Mouse (Mus musculus) midbrain, embryonic 12.5 days (tissue): Measurements from ENCODE around the gene Tet3. TPM values are rescaled to one million over a fixed set of nuclear protein-coding genes. Genes with fewer than 3 reads are reported as not detected.
A peak's percentile ranks its signal among the peaks of the same experiment; 100 is the strongest.

Source experiments
- ATAC-seq: fragments of 200-750 bp; cut with Nextera tagmentation; 2 replicates; pipeline ENCODE4 v1.8.0; 2017; ENCODE audit warnings: low read depth, moderate TSS enrichment, moderate library complexity; ENCODE audit not compliant: low FRiP score
- H3K27ac ChIP-seq: fragments of 300-500 bp; sonication (generic); replicated peaks from 2 replicates; pipeline ENCODE4 v1.5.1; 2016; ENCODE audit warnings: mild to moderate bottlenecking
- H3K27me3 ChIP-seq: fragments of 300-500 bp; sonication (generic); 2 replicates; pipeline ENCODE4 v1.6.1; 2016; ENCODE audit warnings: mild to moderate bottlenecking
- H3K36me3 ChIP-seq: fragments of 300-500 bp; sonication (generic); 2 replicates; pipeline ENCODE4 v1.6.1; 2016
- H3K4me1 ChIP-seq: fragments of 300-500 bp; sonication (generic); 2 replicates; pipeline ENCODE4 v1.6.1; 2016
- H3K4me2 ChIP-seq: fragments of 300-500 bp; sonication (generic); replicated peaks from 2 replicates; pipeline ENCODE4 v1.6.1; 2016; ENCODE audit warnings: mild to moderate bottlenecking, moderate library complexity
- H3K4me3 ChIP-seq: fragments of 300-500 bp; sonication (generic); 2 replicates; pipeline ENCODE4 v1.5.1; 2016; ENCODE audit warnings: mild to moderate bottlenecking
- H3K9ac ChIP-seq: fragments of 300-500 bp; sonication (generic); replicated peaks from 2 replicates; pipeline ENCODE4 v1.6.1; 2016; ENCODE audit warnings: mild to moderate bottlenecking, moderate library complexity
- H3K9me3 ChIP-seq: fragments of 300-500 bp; sonication (generic); 2 replicates; pipeline ENCODE4 v1.6.1; 2016; ENCODE audit warnings: mild to moderate bottlenecking
- WGBS: fragments of 180-500 bp; shearing (Covaris S2); methylation state at CpG from one replicate; pipeline ENCODE4 v1.1.7; 2016; 5-methylcytosine and 5-hydroxymethylcytosine counted together
- polyA plus RNA-seq: library from polyadenylated mRNA; unstranded; fragments of >200 nt; fragmentation: Nextera tagmentation; extraction: Ambion mirVana; gene quantifications from 2 replicates; pipeline ENCODE4 v1.2.1, GENCODE M21; 2016

The Tet3 gene
- polyA plus RNA-seq, 1 experiment from 2014 or later = 65.0 TPM

DNA sequence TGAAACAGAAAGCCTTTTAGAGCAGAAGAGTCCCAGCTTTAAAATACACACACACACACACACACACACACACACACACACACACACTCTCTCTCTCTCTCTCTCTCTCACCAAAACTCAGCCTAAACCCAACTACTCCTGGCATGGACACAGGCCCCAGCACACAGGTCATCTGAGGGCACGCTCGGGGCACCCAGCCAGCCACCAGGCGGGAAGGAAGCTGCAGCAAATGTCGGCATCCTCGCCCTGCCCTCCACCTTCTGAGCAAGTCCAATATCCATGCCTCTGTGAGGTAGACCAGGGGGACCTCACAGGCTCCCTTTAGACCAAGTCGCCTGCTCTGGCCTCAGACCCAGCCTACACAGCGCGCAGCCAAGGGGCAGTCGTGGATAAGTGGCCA, 14.4 kb upstream of the Tet3 start:
- H3K4me1 ChIP-seq = no peaks in the 10 kb centered on the region
- H3K9ac ChIP-seq = no peak overlapping the region
- no peak overlapping the region for H3K4me2 ChIP-seq
- H3K4me3 ChIP-seq = no peak overlapping the region
- H3K27ac ChIP-seq = no peak overlapping the region
- no peaks in the 10 kb centered on the region for H3K27me3 ChIP-seq
- WGBS = 84% methylated on average over 9 of the region's 9 CpGs
- H3K9me3 ChIP-seq = no peaks in the 10 kb centered on the region
- H3K36me3 ChIP-seq = no peaks in the 10 kb centered on the region
- no peak for ATAC-seq

DNA sequence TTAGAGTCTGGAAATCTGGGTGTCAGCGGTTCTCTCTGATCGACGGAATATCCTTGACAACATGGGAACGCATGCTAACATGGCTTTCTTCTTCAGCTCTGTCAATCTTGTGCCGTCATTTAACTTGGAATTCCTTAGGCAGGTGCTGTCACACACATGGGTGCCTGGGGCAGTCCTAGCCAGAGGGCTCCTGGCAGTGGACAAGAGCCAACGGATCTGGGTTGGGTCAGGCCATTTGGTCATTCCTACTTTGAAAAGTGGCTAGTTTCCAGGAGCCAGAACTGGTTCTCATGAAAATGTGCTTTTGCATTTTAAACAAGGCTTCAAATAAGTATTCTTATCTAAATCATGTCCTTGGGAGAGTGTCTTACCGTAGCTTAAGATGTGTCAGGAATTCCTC, 12.9 kb upstream of the Tet3 start:
- 92% methylated on average over 7 of the region's 7 CpGs for WGBS
- Histone ChIP-seq H3K27me3 (no peaks in the 10 kb centered on the region), H3K4me3 (no peak overlapping the region), H3K4me2 (no peak overlapping the region), H3K36me3 (no peaks in the 10 kb centered on the region), H3K4me1 (no peaks in the 10 kb centered on the region), H3K9ac (no peak overlapping the region), H3K9me3 (no peaks in the 10 kb centered on the region), H3K27ac (no peak overlapping the region)
- no peak for ATAC-seq

DNA sequence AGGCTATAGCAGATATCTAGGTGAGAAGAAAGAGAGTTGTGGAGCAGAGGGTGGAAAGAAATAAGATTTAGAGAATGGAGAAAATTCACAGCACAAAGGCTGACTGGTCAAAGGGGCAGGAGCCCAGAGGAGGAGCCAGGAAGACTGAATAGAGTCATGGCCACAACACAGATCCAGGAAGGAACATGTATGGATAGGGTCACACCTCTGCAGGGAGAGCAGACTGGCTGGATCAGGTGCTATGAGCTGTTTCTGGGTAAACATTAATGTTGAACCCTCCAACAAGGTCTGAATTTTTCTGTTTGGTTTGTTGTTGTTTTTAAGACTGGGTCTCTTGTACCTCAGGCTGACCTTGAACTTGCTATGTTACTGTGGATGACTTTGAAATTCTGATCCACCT, 5.1 kb upstream of the Tet3 start:
- Histone ChIP-seq H3K4me1 (no peaks in the 10 kb centered on the region), H3K4me2 (no peak overlapping the region), H3K9me3 (no peaks in the 10 kb centered on the region), H3K36me3 (no peaks in the 10 kb centered on the region), H3K27ac (no peak overlapping the region), H3K4me3 (no peak overlapping the region), H3K27me3 (0 out of 2 replicates have a peak, but pooled peaks cover 3% of the 10 kb centered on the region), H3K9ac (no peak overlapping the region)
- no peak for ATAC-seq

DNA sequence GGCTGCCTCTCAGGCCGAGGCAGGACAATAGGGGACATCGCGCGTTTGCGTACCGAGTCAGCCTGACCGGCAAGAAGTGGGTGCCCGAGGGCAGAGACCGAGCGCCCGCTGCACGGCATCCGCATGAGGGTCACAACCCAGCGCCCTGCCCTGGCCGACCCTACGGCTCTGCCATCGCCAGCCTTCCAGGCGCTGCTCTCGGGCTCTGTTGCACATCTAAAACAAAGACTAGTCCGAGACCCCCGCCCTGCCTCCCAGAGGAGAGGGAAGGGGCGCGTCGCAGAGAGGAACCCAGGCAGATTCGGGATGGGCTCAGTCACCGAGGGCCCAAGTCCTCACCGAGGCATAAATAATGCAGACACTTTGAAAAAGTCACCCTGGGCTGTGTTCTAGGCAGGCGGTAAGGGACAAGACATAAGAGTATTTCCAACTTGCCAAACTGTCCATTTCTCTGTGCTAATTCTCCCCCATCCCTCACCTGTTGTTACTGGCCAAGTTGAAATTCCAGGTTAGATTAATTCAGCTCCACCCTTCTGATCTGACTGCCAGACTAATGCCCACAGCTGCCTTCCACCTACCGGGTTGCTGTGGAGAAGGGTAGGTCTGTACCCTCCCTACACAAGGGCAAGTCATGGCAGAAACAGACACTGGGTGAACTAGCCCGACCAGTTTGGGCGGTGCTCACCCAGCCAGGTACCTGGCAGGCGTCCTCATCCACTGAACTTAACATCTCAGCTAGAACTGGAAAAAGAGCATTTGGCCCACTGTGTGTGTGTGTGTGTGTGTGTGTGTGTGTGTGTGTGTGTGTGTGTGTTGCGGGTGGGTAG, 1.7 kb downstream of the Tet3 start:
- H3K9ac ChIP-seq = peak overlapping the region; percentile 97
- peak overlapping the region; percentile 91 for H3K4me2 ChIP-seq
- ATAC-seq = no peak; the same call in none of the 2 replicates
- 4% methylated on average over 33 of the region's 33 CpGs for WGBS
- H3K36me3 ChIP-seq = no peaks in the 10 kb centered on the region
- peaks cover 8% of the 10 kb centered on the region; the same call in 1 of the 2 replicates for H3K27me3 ChIP-seq
- H3K9me3 ChIP-seq = no peaks in the 10 kb centered on the region
- H3K4me1 ChIP-seq = peaks cover 44% of the 10 kb centered on the region
- H3K27ac ChIP-seq = peak overlapping the region; percentile 98
- H3K4me3 ChIP-seq = peak overlapping the region; percentile 89

DNA sequence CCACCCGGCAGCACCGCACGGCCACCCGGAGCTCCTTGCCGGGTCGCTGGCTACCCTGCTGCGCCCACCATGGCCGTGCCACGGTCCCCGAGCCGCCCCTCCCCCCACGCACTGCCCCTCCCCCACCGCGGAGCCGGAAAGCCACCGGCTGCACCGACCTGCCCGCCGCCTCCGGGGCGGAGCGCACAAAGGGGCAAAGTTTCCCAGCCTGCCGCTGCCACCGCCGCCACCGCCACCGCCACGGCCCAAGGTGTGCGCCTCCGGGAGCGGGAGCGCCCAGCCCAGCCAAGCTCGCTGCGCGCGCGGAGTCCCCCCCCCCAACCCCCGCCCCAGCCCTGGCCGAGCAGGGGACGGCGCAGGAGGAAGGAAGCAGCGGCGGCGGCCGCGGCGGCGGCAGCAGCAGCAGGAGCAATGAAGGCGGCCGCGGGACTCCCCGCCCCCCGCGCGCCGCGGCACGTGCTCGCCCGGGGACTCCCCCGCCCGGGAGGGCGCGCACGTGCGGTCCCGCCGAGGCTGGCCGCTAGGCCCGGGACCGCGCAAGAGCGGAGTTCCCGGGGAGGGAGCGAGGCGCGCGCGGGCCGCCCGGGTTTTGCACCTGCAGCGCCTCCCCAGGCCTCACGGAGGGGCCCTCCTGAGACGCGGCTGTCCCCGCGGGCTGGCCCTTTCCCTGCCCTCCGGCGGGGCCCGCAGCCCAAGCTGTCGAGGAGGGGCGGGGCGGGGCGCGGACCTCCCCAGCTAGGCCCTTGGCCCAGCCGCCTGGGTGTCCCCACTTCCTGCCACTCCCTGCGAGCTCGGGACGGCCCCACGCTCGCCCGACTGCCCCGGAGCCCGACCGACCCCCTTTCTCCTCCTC, 2.5 kb downstream of the Tet3 start:
- H3K4me1 ChIP-seq = peaks cover 52% of the 10 kb centered on the region
- peak overlapping the region; percentile 89 for H3K4me3 ChIP-seq
- peak overlapping the region; percentile 97 for H3K9ac ChIP-seq
- WGBS = under 1% methylated on average over 86 of the region's 105 CpGs
- H3K27me3 ChIP-seq = peaks cover 8% of the 10 kb centered on the region; the same call in 1 of the 2 replicates
- no peaks in the 10 kb centered on the region for H3K36me3 ChIP-seq
- H3K4me2 ChIP-seq = peak overlapping the region; percentile 91
- peak overlapping the region; percentile 98 for H3K27ac ChIP-seq
- peak; percentile 77 for ATAC-seq
- H3K9me3 ChIP-seq = no peaks in the 10 kb centered on the region

DNA sequence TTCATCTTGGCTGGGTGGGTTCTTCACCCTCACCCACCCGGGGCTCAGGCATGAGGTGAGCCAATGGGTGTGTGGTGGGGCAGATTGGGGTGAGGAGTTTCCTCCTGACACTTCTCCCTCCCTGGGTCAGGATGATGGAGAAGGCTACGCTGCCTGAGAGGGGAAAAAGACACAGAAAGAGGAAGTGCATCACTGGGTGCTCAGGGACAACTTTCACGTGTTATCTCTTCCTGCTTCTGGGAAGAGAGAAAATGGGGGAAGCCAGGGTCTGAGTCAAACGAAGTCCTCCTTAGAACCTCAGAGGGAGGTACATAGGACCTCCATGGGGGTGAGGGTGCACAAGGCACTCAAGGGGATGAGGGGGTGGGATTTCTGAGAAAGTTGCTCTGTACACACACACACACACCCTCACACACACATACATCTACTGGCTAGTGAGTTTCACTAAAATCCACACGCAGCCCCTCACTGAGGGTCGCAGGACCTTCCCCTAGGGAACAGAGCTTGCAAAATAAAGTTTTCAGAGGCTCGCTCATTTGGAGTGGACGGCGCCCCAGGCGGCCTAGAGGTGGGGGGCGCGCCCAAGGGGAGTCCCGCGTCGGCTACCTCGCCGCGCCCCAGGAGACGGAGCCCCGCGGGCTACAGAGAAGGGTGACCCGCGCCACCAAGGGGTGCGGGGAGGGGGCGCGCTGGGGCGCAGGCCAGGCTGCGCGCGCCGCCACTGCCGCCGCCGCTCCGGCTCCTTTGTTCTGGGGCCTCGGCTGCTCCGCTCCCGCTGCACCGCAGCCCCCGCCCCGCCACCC, 3.4 kb downstream of the Tet3 start:
- no peaks in the 10 kb centered on the region for H3K9me3 ChIP-seq
- H3K4me1 ChIP-seq = peaks cover 60% of the 10 kb centered on the region
- ATAC-seq = peak; percentile 48
- peak overlapping the region; percentile 98 for H3K27ac ChIP-seq
- 0 out of 2 replicates have a peak, but pooled peaks cover 8% of the 10 kb centered on the region for H3K36me3 ChIP-seq
- WGBS = 2% methylated on average over 36 of the region's 41 CpGs
- H3K4me3 ChIP-seq = peak overlapping the region; percentile 89
- peak overlapping the region; percentile 91 for H3K4me2 ChIP-seq
- peaks cover 8% of the 10 kb centered on the region; the same call in 1 of the 2 replicates for H3K27me3 ChIP-seq
- peak overlapping the region; percentile 97 for H3K9ac ChIP-seq

DNA sequence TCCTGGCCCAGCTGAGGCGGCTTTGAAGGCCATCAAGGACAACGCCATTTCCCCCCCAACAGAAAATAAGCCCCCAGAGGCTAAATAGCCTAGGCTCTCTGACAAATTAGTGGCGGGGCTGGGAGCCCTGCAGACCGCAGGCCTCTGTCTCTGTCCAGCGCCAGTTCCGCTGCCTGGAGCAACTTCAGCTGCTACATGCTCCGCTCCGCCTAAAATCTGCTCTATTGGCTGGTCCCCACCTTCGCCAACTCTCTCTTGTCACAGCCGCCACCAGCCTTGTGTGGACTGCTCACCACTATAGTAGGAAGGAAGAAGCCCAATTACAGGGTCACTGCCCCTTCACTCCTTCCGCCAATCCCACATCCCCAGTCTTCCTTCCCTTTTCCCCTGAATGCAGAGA, 5.2 kb downstream of the Tet3 start:
- ATAC-seq = no peak
- Histone ChIP-seq H3K27ac (0 out of 2 replicates have a peak overlapping the region, but pooled peaks have one; percentile 15), H3K4me2 (peak overlapping the region; percentile 91), H3K9ac (peak overlapping the region; percentile 97), H3K4me3 (peak overlapping the region; percentile 89), H3K36me3 (peaks cover 16% of the 10 kb centered on the region), H3K9me3 (no peaks in the 10 kb centered on the region), H3K4me1 (peaks cover 78% of the 10 kb centered on the region), H3K27me3 (peaks cover 5% of the 10 kb centered on the region; the same call in 1 of the 2 replicates)
- WGBS = 46% methylated on average over 11 of the region's 11 CpGs

DNA sequence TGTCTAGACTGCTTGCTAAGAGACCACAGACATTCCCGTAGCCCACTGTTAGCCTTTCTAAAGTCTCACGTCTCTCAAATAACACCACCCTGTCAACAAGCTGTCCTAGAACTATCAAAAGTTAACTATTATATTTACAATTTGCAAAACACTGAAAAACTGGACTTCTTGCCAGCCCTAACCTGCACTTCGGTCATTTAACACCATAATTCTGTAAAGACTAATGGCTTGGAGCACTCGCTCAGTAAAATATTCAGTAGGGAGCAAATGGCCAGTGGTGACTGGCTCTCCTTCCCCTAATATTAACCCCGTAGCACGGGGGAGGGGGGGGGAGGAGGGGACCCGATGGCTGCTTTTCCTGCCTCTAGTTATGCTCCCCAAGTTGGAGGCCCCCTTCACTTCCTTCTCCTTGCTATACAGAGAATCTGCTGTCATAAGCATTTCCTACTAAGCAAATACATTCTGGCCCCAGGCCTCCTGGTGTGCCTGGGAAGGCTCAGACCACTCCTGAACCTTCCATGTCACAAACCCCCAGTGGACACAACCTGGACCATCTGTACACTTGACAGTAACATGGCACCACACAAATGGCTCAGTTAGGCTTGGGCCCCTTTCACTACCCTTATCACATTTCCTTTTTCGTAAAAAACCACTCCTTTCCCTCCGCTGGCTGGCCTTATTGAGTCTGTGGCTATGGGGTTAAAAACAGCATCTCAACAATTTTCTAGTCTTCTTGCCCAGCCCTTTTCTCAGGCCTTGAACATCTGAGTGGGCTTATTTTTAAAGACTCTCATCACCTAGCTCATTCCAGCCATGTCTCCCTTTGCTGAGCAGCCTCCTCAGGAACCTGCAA, 8.2 kb downstream of the Tet3 start:
- Histone ChIP-seq H3K27me3 (no peaks in the 10 kb centered on the region), H3K9ac (no peak overlapping the region), H3K4me1 (peaks cover 83% of the 10 kb centered on the region), H3K9me3 (no peaks in the 10 kb centered on the region), H3K27ac (no peak overlapping the region), H3K4me3 (no peak overlapping the region), H3K36me3 (peaks cover 43% of the 10 kb centered on the region), H3K4me2 (peak overlapping the region; percentile 3; the same call in 1 of the 2 replicates)
- ATAC-seq = no peak
- WGBS = 83% methylated on average over 9 of the region's 9 CpGs

DNA sequence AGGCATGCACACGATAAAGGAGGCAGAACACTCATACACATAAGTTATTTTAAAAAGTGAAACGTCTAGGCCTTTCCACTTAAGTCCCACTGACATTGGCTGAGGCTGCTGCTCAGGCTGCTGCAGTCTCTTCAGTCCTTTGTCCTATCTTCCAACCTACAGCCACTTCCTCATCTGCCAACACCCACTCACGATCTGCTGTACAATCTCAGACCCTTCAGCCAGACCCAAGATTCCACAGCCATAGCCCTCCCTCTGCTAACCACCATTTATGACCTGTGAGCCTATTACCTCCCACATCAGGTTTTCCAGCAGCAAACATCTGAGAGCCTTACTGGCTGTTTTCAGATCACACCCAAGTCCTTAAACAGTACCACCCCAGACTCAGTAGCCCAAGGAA, 9.4 kb downstream of the Tet3 start:
- Histone ChIP-seq H3K4me1 (peaks cover 85% of the 10 kb centered on the region), H3K9me3 (no peaks in the 10 kb centered on the region), H3K9ac (no peak overlapping the region), H3K4me2 (no peak overlapping the region), H3K36me3 (peaks cover 53% of the 10 kb centered on the region), H3K27me3 (no peaks in the 10 kb centered on the region), H3K27ac (no peak overlapping the region), H3K4me3 (no peak overlapping the region)
- 86% methylated on average over 3 of the region's 3 CpGs for WGBS
- no peak for ATAC-seq

DNA sequence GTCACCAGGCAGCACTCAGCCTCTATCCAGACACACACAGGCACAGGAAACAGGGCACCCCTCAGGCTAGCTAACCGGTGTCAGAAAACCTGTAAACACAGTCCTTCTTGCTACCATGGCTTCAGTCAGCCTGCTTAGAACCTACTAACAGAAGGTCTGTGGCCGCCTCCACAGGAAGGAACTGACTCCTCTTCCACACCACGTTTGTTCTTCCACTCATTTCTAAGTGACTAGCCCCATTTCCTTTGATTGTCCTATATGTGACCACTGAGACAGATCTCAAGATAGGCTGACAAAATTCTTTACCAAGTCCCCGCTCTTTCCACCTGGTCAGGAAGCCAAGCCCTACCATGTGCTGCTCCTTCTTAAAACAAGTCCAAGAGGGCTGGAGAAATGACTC, 10.0 kb downstream of the Tet3 start:
- 91% methylated on average over 4 of the region's 4 CpGs for WGBS
- Histone ChIP-seq H3K36me3 (peaks cover 53% of the 10 kb centered on the region), H3K4me2 (no peak overlapping the region), H3K9me3 (no peaks in the 10 kb centered on the region), H3K27ac (no peak overlapping the region), H3K4me1 (peaks cover 85% of the 10 kb centered on the region), H3K4me3 (no peak overlapping the region), H3K9ac (no peak overlapping the region), H3K27me3 (no peaks in the 10 kb centered on the region)
- ATAC-seq = no peak

DNA sequence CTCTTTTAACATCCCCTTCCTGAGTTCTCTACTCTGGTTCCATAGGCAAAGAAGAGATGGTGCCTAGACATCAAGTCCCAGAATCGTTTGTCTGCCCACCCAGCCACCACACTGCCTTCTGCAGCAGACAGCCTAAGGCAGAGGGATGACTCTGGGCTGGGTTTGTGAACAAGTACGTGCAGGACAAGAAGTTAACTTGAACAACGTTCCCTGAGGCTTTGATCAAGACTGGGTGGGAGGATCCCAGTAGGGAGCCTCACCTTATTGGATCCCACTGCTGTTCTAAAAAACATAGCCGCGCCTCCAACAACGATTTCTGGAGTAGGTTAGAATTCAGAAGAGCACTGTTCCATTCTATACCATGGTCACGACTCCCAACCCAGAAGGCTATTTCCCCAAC, 11.9 kb downstream of the Tet3 start:
- ATAC-seq = no peak
- no peaks in the 10 kb centered on the region for H3K9me3 ChIP-seq
- H3K36me3 ChIP-seq = peaks cover 53% of the 10 kb centered on the region
- H3K27me3 ChIP-seq = no peaks in the 10 kb centered on the region
- H3K4me2 ChIP-seq = no peak overlapping the region
- 87% methylated on average over 7 of the region's 7 CpGs for WGBS
- H3K4me1 ChIP-seq = peaks cover 86% of the 10 kb centered on the region
- no peak overlapping the region for H3K9ac ChIP-seq
- H3K27ac ChIP-seq = no peak overlapping the region
- no peak overlapping the region for H3K4me3 ChIP-seq
